Mouse (Mus musculus): ENCODE measurements at regions not wholly inside any gene's neighbourhood (a gene's known extent, or its start where the extent isn't known, plus 50 kb on each side); places are given as distances from the start of the nearest gene placed in this dataset.

DNA sequence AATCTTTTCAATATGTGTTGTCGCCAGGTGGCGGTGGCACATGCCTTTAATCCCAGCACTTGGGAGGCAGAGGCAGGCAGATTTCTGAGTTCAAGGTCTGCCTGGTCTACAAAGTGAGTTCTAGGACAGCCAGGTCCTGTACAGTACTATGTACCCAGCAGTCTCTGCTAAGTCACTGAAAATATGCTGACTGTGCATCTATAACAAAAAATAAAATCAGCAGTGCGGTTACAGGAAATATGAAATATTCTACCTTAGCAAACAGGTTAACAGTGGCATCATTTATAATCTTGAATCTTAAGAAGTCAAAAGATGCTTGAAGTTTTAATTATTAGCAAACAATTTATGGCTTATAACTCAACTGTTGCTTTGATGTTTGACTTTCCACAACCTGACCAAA, 265.5 kb downstream of the Epha7 start:
- Histone ChIP-seq H3K27ac (no peak overlapping the region), H3K36me3 (ENCODE audit: control insufficient read depth, insufficient read depth, low read length) (no peaks in the 10 kb centered on the region), H3K4me1 (ENCODE audit: control insufficient read depth, insufficient read depth, low read length) (no peaks in the 10 kb centered on the region), H3K27me3 (ENCODE audit: control insufficient read depth, insufficient read depth, low read length) (no peaks in the 10 kb centered on the region), H3K9ac (ENCODE audit: low read depth, low read length) (no peak overlapping the region), H3K4me3 (no peak overlapping the region), H3K79me2 (replicated peaks; ENCODE audit: control insufficient read depth, insufficient read depth, low read length) (no peaks in the 10 kb centered on the region)
- WGBS = 95% methylated on average over 3 of the region's 3 CpGs
- intact Hi-C loops (cut with DNase I) = no loop called here
- no peak for DNase-seq
- TF ChIP-seq EP300 (IDR thresholded peaks at IDR 0.05; ENCODE audit: insufficient read depth, low read depth, low read length) = no peak
- TF ChIP-seq CTCF (IDR thresholded peaks at IDR 0.05) = no peak
- no peak for TF ChIP-seq POLR2A (IDR thresholded peaks at IDR 0.05; ENCODE audit: insufficient read depth, low read depth, low read length)

DNA sequence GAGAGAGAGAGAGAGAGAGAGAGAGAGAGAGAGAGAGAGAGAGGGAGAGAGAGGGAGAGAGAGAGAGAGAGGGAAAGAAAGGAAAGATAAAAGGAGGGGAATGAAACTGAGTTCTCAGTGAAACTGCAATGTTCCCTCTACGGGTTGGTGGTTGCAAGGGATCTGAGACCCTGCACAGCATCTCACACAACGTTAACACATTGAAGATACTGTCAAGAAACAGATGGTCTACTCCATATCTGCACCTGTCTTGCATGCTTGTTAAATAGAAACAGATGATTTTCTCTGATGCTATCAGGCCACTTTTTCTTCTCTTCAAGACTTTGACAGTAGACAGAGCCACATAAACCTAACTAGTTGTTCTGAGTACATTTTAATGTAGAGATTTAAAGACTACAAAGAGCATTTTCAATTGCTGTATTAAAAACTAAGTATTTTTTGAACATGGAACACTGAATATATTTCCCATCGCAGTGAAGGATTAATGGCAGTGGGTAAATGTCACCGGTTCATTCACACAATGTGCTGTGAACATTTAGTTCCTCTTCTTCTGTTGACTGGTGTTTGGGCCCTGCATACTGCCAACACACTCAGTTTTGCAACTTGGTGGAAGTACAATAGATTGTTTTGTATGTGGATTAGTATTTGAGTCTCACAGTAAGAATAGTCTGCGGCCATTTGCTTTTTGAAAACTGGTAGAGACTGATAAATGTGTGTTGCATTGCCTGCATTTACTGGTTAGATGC, 270.8 kb downstream of the Epha7 start:
- no peak for TF ChIP-seq CTCF (IDR thresholded peaks at IDR 0.05)
- TF ChIP-seq POLR2A (IDR thresholded peaks at IDR 0.05; ENCODE audit: insufficient read depth, low read depth, low read length) = no peak
- TF ChIP-seq EP300 (IDR thresholded peaks at IDR 0.05; ENCODE audit: insufficient read depth, low read depth, low read length) = no peak
- Histone ChIP-seq H3K4me3 (no peak overlapping the region), H3K79me2 (replicated peaks; ENCODE audit: control insufficient read depth, insufficient read depth, low read length) (no peaks in the 10 kb centered on the region), H3K27ac (no peak overlapping the region), H3K27me3 (ENCODE audit: control insufficient read depth, insufficient read depth, low read length) (no peaks in the 10 kb centered on the region), H3K9ac (ENCODE audit: low read depth, low read length) (no peak overlapping the region), H3K36me3 (ENCODE audit: control insufficient read depth, insufficient read depth, low read length) (no peaks in the 10 kb centered on the region), H3K4me1 (ENCODE audit: control insufficient read depth, insufficient read depth, low read length) (no peaks in the 10 kb centered on the region)
- WGBS = 65% methylated on average over 5 of the region's 5 CpGs
- intact Hi-C loops (cut with DNase I) = no loop called here
- DNase-seq = no peak

DNA sequence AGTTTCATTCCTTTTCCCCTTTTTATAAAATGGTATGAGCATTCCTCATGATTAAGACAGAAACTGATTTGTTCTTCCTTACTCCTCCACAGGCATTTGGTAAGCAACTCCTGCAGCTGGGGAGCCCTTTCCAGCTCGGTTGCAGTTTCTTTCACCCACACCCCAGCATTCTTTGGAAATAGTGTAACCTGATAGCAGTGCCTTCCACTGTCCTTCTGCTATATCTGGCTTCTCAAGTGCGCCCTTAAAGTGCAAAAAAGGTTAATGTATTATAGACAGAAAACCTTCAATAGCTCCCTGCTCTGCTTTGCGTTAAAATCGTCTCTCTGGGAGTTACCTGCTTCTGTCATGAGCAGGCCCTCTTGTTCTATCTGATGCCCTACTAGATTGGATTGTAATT, 278.0 kb downstream of the Epha7 start:
- intact Hi-C loops (cut with DNase I) = no loop called here
- no peak overlapping the region for H3K27ac ChIP-seq
- 37% methylated on average over 4 of the region's 4 CpGs for WGBS

DNA sequence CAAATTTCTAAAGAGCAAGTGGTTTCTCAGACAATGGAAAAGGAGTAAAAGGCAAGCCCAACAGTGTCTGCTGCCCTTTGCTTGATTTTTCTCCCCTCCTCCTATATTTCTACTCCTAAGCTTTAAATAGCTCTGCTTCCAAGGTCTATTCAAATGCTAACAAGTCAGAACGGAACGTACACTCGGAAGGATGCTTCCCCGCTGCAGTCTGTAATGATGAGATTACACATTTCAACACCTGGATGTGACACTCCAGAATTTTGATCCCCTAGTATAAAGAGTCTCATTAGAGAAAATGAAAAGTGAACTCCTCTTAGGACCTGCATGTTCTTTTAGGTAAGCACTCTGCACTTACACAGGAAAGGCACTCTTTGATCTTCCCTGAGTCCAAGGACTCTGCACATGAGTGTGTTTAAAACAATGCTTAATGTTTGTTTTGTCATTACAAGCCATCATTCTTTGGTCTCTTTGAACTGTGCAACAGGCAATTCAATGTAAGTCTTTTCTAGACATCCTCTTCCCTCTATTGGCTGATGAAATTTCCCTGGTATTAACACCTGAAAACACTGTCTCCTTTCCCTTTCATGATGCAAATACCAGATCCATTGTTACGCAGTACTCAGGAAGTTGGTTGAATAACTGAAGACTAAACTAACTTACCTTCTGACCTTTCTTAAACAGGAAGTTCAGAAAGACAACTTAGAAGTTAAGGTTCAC, 278.7 kb downstream of the Epha7 start:
- WGBS = 49% methylated on average over 5 of the region's 5 CpGs
- Histone ChIP-seq H3K9ac (ENCODE audit: low read depth, low read length) (no peak overlapping the region), H3K79me2 (replicated peaks; ENCODE audit: control insufficient read depth, insufficient read depth, low read length) (no peaks in the 10 kb centered on the region), H3K27ac (no peak overlapping the region), H3K27me3 (ENCODE audit: control insufficient read depth, insufficient read depth, low read length) (no peaks in the 10 kb centered on the region), H3K36me3 (ENCODE audit: control insufficient read depth, insufficient read depth, low read length) (no peaks in the 10 kb centered on the region), H3K4me3 (no peak overlapping the region), H3K4me1 (ENCODE audit: control insufficient read depth, insufficient read depth, low read length) (no peaks in the 10 kb centered on the region)
- intact Hi-C loops (cut with DNase I) = no loop called here
- TF ChIP-seq POLR2A (IDR thresholded peaks at IDR 0.05; ENCODE audit: insufficient read depth, low read depth, low read length) = no peak
- TF ChIP-seq CTCF (IDR thresholded peaks at IDR 0.05) = no peak
- TF ChIP-seq EP300 (IDR thresholded peaks at IDR 0.05; ENCODE audit: insufficient read depth, low read depth, low read length) = no peak
- DNase-seq = no peak

More for the DNA sequence above, 278.0 kb downstream of the Epha7 start:
- Histone ChIP-seq H3K4me1 (ENCODE audit: control insufficient read depth, insufficient read depth, low read length) (no peaks in the 10 kb centered on the region), H3K9ac (ENCODE audit: low read depth, low read length) (no peak overlapping the region), H3K79me2 (replicated peaks; ENCODE audit: control insufficient read depth, insufficient read depth, low read length) (no peaks in the 10 kb centered on the region), H3K4me3 (no peak overlapping the region), H3K36me3 (ENCODE audit: control insufficient read depth, insufficient read depth, low read length) (no peaks in the 10 kb centered on the region), H3K27me3 (ENCODE audit: control insufficient read depth, insufficient read depth, low read length) (no peaks in the 10 kb centered on the region)
- no peak for DNase-seq
- TF ChIP-seq CTCF (IDR thresholded peaks at IDR 0.05) = no peak
- no peak for TF ChIP-seq EP300 (IDR thresholded peaks at IDR 0.05; ENCODE audit: insufficient read depth, low read depth, low read length)
- TF ChIP-seq POLR2A (IDR thresholded peaks at IDR 0.05; ENCODE audit: insufficient read depth, low read depth, low read length) = no peak

DNA sequence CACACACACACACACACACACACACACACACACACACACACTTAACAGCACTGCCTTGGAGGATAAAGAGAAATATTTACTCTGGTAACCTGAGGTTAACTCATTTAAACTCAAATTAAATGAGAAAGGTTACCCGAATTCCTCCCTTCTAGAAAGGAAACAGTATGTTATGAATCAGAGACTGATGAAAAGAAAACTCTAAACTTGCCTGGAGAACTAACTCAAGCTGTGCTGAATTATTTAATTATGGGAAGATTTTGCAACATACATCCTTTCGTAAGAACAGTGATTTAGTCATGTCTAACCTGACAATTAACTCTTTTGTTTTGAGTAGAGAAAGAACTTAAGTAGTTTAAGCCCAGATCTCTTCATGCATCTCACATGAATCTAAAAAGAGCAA, 289.4 kb downstream of the Epha7 start:
- Histone ChIP-seq H3K27me3 (ENCODE audit: control insufficient read depth, insufficient read depth, low read length) (no peaks in the 10 kb centered on the region), H3K79me2 (replicated peaks; ENCODE audit: control insufficient read depth, insufficient read depth, low read length) (no peaks in the 10 kb centered on the region), H3K9ac (ENCODE audit: low read depth, low read length) (no peak overlapping the region), H3K27ac (no peak overlapping the region), H3K36me3 (ENCODE audit: control insufficient read depth, insufficient read depth, low read length) (no peaks in the 10 kb centered on the region), H3K4me1 (ENCODE audit: control insufficient read depth, insufficient read depth, low read length) (no peaks in the 10 kb centered on the region), H3K4me3 (no peak overlapping the region)
- intact Hi-C loops (cut with DNase I) = no loop called here
- no peak for DNase-seq
- TF ChIP-seq CTCF (IDR thresholded peaks at IDR 0.05) (no peak), EP300 (IDR thresholded peaks at IDR 0.05; ENCODE audit: insufficient read depth, low read depth, low read length) (no peak), POLR2A (IDR thresholded peaks at IDR 0.05; ENCODE audit: insufficient read depth, low read depth, low read length) (no peak)
- 72% methylated on average over 2 of the region's 2 CpGs for WGBS

DNA sequence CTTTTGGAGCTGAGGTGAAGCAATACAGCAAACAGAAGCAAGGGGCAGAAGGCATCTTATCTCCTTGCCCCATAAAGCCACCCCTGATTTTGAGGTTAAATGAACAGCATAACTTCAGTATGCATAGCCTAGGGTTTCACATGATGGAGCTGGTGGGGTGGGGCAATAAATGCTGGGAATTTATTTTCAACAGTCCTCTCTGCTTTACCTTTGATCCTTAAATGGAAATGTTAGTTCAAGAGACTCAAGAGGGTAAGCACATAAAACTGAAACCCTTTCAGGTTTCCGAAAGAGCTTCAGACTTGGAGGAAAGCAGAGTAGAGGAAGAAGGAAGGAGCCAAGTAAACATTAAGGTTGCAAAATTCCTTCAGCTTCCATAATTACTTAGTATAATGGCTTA, 290.5 kb downstream of the Epha7 start:
- intact Hi-C loops (cut with DNase I) = no loop called here
- TF ChIP-seq EP300 (IDR thresholded peaks at IDR 0.05; ENCODE audit: insufficient read depth, low read depth, low read length) (no peak), CTCF (IDR thresholded peaks at IDR 0.05) (no peak)
- Histone ChIP-seq H3K9ac (ENCODE audit: low read depth, low read length) (no peak overlapping the region), H3K36me3 (ENCODE audit: control insufficient read depth, insufficient read depth, low read length) (no peaks in the 10 kb centered on the region), H3K27me3 (ENCODE audit: control insufficient read depth, insufficient read depth, low read length) (no peaks in the 10 kb centered on the region), H3K79me2 (replicated peaks; ENCODE audit: control insufficient read depth, insufficient read depth, low read length) (no peaks in the 10 kb centered on the region), H3K4me1 (ENCODE audit: control insufficient read depth, insufficient read depth, low read length) (no peaks in the 10 kb centered on the region), H3K27ac (no peak overlapping the region), H3K4me3 (no peak overlapping the region)
- WGBS = 80% methylated on average over 1 of the region's 1 CpGs
- DNase-seq = no peak

All from heart, adult 2 months (tissue).